Mouse (Mus musculus) stomach, postnatal 0 days (tissue): ENCODE measurements at regions not wholly inside any gene's neighbourhood (a gene's known extent, or its start where the extent isn't known, plus 50 kb on each side); places are given as distances from the start of the nearest gene placed in this dataset.

Source experiments
- CTCF ChIP-seq: IDR thresholded peaks from 2 replicates; pipeline ENCODE4 v1.5.1; 2016; ENCODE audit warnings: antibody characterized with exemption, low read depth, mild to moderate bottlenecking, moderate library complexity
- EP300 ChIP-seq: optimal IDR thresholded peaks from 2 replicates; pipeline ENCODE3; 2016; ENCODE audit warnings: antibody characterized with exemption

DNA sequence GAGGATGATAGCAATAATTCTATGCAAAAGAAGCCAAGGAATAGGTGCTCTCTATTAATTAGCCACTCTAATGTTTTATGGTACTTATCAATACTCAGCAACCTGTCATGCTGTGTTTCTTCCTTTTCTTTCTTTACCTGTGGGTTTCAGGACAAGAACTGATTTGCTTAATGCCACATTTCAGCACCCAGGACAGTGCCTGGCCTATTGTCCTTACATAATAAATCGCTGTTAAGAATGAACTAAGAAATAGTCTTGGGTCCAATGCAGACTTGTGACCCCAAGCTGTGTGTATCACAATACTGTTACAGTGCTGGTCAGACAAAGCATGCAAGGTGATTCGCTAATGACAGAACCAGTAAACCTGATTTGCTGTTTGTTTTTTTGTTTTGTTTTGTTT lies 472.2 kb downstream of the Nyap2 start:
- no peak for TF ChIP-seq EP300
- TF ChIP-seq CTCF = no peak
